8 mouse cellular contexts compared by ENCODE assay signal in genomic region chr15:81802001-81802890, GRCm38 (mm10). TPM values are rescaled to one million over a fixed set of nuclear protein-coding genes. Genes with fewer than 3 reads are reported as not detected.
A peak's percentile ranks its signal among the peaks of the same experiment; 100 is the strongest.
DNase-seq lines count a peak whose midpoint lies in the region; ATAC-seq and TF ChIP-seq lines count a peak whose summit lies in the region.

Tef (plus strand) TSS chr15:81802421.

- peak within 1 kb of the TSS; percentile 82 for H3K27ac ChIP-seq in forebrain, embryonic 12.5 days
- peak within 1 kb of the TSS; percentile 86 for H3K27ac ChIP-seq in heart, postnatal 0 days (ENCODE audit: low read depth)
- peak within 1 kb of the TSS; percentile 59 for H3K27ac ChIP-seq in liver, embryonic 16.5 days (ENCODE audit: low read length)
- H3K27ac ChIP-seq in neural tube, embryonic 13.5 days (replicated peaks) = peak within 1 kb of the TSS; percentile 64
- H3K27ac ChIP-seq in testis, adult 2 months (ENCODE audit: control insufficient read depth, insufficient read depth, low read depth, low read length) = peak within 1 kb of the TSS; percentile 72

- H3K4me3 ChIP-seq in E14TG2a.4 (replicated peaks; ENCODE audit: low read length) = peak within 1 kb of the TSS; percentile 66
- peak within 1 kb of the TSS; percentile 30 for H3K4me3 ChIP-seq in forebrain, embryonic 12.5 days (replicated peaks)
- peak within 1 kb of the TSS; percentile 38 for H3K4me3 ChIP-seq in heart, postnatal 0 days (ENCODE audit: low read depth, low read length)
- H3K4me3 ChIP-seq in liver, embryonic 16.5 days (ENCODE audit: low read depth, low read length) = peak within 1 kb of the TSS; percentile 52
- peak within 1 kb of the TSS; percentile 29 for H3K4me3 ChIP-seq in neural tube, embryonic 13.5 days
- H3K4me3 ChIP-seq in testis, adult 2 months (ENCODE audit: control insufficient read depth, low read depth, low read length) = peak within 1 kb of the TSS; percentile 63

- TF ChIP-seq POLR2A in testis, adult 2 months (IDR thresholded peaks at IDR 0.05; ENCODE audit: control insufficient read depth, low read depth, low read length) = peak; percentile 65; the same call in 1 of the 2 replicates

- H3K9me3 ChIP-seq in E14TG2a.4 (ENCODE audit: low read length) = no peaks in the 10 kb centered on the region
- no peaks in the 10 kb centered on the region for H3K9me3 ChIP-seq in forebrain, embryonic 12.5 days
- H3K9me3 ChIP-seq in heart, postnatal 0 days (replicated peaks; ENCODE audit: control insufficient read depth, low read length) = no peaks in the 10 kb centered on the region
- no peaks in the 10 kb centered on the region for H3K9me3 ChIP-seq in liver, embryonic 16.5 days (replicated peaks; ENCODE audit: control insufficient read depth, low read length)
- H3K9me3 ChIP-seq in neural tube, embryonic 13.5 days = no peaks in the 10 kb centered on the region

- TF ChIP-seq CTCF in E14TG2a.4 (conservative IDR thresholded peaks at IDR 0.05; ENCODE audit: low read length) = no peak
- TF ChIP-seq CTCF in heart, postnatal 0 days (IDR thresholded peaks at IDR 0.05; ENCODE audit: low read depth) = peak; percentile 51
- no peak for TF ChIP-seq CTCF in testis, adult 2 months (IDR thresholded peaks at IDR 0.05; ENCODE audit: control insufficient read depth, insufficient read depth, insufficient replicate concordance, low read depth, low read length)

- 26% methylated on average over 19 of the region's 19 CpGs for WGBS in forebrain, embryonic 12.5 days
- WGBS in heart, postnatal 0 days = 15% methylated on average over 17 of the region's 19 CpGs
- WGBS in liver, embryonic 16.5 days (ENCODE audit: insufficient replicate concordance) = 14% methylated on average over 18 of the region's 19 CpGs
- WGBS in neural tube, embryonic 13.5 days = 30% methylated on average over 19 of the region's 19 CpGs

- TF ChIP-seq EP300 in heart, postnatal 0 days (IDR thresholded peaks at IDR 0.05; ENCODE audit: low read depth) = peak; percentile 82

- peak within 1 kb of the TSS; percentile 56 for H3K4me2 ChIP-seq in forebrain, embryonic 12.5 days
- H3K4me2 ChIP-seq in heart, postnatal 0 days (ENCODE audit: low read depth, low read length) = peak within 1 kb of the TSS; percentile 61
- peak within 1 kb of the TSS; percentile 62 for H3K4me2 ChIP-seq in liver, embryonic 16.5 days (ENCODE audit: low read depth, low read length)
- peak within 1 kb of the TSS; percentile 57 for H3K4me2 ChIP-seq in neural tube, embryonic 13.5 days

- DNase-seq in c-Kit-positive CD71-positive TER-119-positive erythroid progenitor cells, embryonic 14.5 days (ENCODE audit: low spot score) = peak; percentile 90
- DNase-seq in heart, postnatal 0 days (ENCODE audit: low spot score) = peak; percentile 99
- peak; percentile 100 for DNase-seq in kidney, postnatal 4 days

- H3K9ac ChIP-seq in forebrain, embryonic 12.5 days = peak within 1 kb of the TSS; percentile 51
- H3K9ac ChIP-seq in heart, postnatal 0 days (replicated peaks; ENCODE audit: low read depth, low read length) = peak within 1 kb of the TSS; percentile 44; the same call in 1 of the 2 replicates
- peak within 1 kb of the TSS; percentile 47 for H3K9ac ChIP-seq in liver, embryonic 16.5 days (ENCODE audit: low read depth, low read length)
- peak within 1 kb of the TSS; percentile 61 for H3K9ac ChIP-seq in neural tube, embryonic 13.5 days

- peaks cover 50% of the 10 kb centered on the region for H3K27me3 ChIP-seq in E14TG2a.4 (ENCODE audit: insufficient read depth, low read length)
- H3K27me3 ChIP-seq in forebrain, embryonic 12.5 days = 0 out of 2 replicates have a peak, but pooled peaks cover 4% of the 10 kb centered on the region
- H3K27me3 ChIP-seq in heart, postnatal 0 days (ENCODE audit: control insufficient read depth, insufficient read depth, low read length) = no peaks in the 10 kb centered on the region
- H3K27me3 ChIP-seq in liver, embryonic 16.5 days (ENCODE audit: control insufficient read depth, insufficient read depth, low read depth, low read length) = no peaks in the 10 kb centered on the region
- H3K27me3 ChIP-seq in neural tube, embryonic 13.5 days = 0 out of 2 replicates have a peak, but pooled peaks cover 6% of the 10 kb centered on the region
- no peaks in the 10 kb centered on the region for H3K27me3 ChIP-seq in testis, adult 2 months (ENCODE audit: control insufficient read depth, insufficient read depth, low read length)

- H3K4me1 ChIP-seq in E14TG2a.4 (replicated peaks; ENCODE audit: low read depth, low read length) = peaks cover 14% of the 10 kb centered on the region
- H3K4me1 ChIP-seq in forebrain, embryonic 12.5 days = peaks cover 29% of the 10 kb centered on the region
- peaks cover 41% of the 10 kb centered on the region for H3K4me1 ChIP-seq in heart, postnatal 0 days (ENCODE audit: control insufficient read depth, insufficient read depth)
- H3K4me1 ChIP-seq in liver, embryonic 16.5 days (ENCODE audit: control insufficient read depth, low read depth, low read length) = peaks cover 34% of the 10 kb centered on the region
- H3K4me1 ChIP-seq in neural tube, embryonic 13.5 days (replicated peaks) = peaks cover 38% of the 10 kb centered on the region
- H3K4me1 ChIP-seq in testis, adult 2 months (ENCODE audit: control insufficient read depth, insufficient read depth, low read length) = peaks cover 2% of the 10 kb centered on the region

- H3K36me3 ChIP-seq in E14TG2a.4 (ENCODE audit: insufficient read depth, low read length) = no peaks in the 10 kb centered on the region
- H3K36me3 ChIP-seq in forebrain, embryonic 12.5 days (replicated peaks) = peaks cover 7% of the 10 kb centered on the region; the same call in 1 of the 2 replicates
- no peaks in the 10 kb centered on the region for H3K36me3 ChIP-seq in heart, postnatal 0 days (replicated peaks; ENCODE audit: control insufficient read depth, insufficient read depth, low read length)
- H3K36me3 ChIP-seq in liver, embryonic 16.5 days (ENCODE audit: control insufficient read depth, insufficient read depth) = no peaks in the 10 kb centered on the region
- no peaks in the 10 kb centered on the region for H3K36me3 ChIP-seq in neural tube, embryonic 13.5 days
- peaks cover 1% of the 10 kb centered on the region; the same call in 1 of the 2 replicates for H3K36me3 ChIP-seq in testis, adult 2 months (ENCODE audit: control insufficient read depth, insufficient read depth, low read length)

- ATAC-seq in forebrain, embryonic 12.5 days (ENCODE audit: low FRiP score) = peak; percentile 99
- ATAC-seq in heart, postnatal 0 days (ENCODE audit: insufficient read depth, low read depth) = peak; percentile 96
- peak; percentile 95 for ATAC-seq in liver, embryonic 16.5 days (ENCODE audit: low read depth)
- ATAC-seq in neural tube, embryonic 13.5 days (ENCODE audit: low read depth) = peak; percentile 96

RNA-seq across cellular contexts. Expression of gene Tef, which starts in this region (rescaled TPM):
- polyA plus RNA-seq in forebrain, embryonic 12.5 days (2016; fragmentation: Nextera tagmentation; extraction: Ambion mirVana) = 25.8 and 27.2 TPM in 2 replicates
- 41.5 and 58.7 TPM in 2 replicates for total RNA-seq in heart, postnatal 0 days (2014; rRNA removed; ENCODE audit: low replicate concordance)
- 27.8 and 30.3 TPM in 2 replicates for polyA plus RNA-seq in heart, postnatal 0 days (2015; fragmentation: Nextera tagmentation; extraction: Ambion mirVana)
- 6.3 and 9.2 TPM in 2 replicates for polyA plus RNA-seq in liver, embryonic 16.5 days (2015; fragmentation: Nextera tagmentation; extraction: Ambion mirVana)
- polyA plus RNA-seq in neural tube, embryonic 13.5 days (2015; fragmentation: Nextera tagmentation; extraction: Ambion mirVana) = 20.6 and 21.4 TPM in 2 replicates
- polyA plus RNA-seq in testis, adult 2 months (2012; rRNA removed) = 36.1 and 38.9 TPM in 2 replicates

Comparison
In these comparisons a context has a peak if more than half of its experiments do, and no peak if none do; other contexts are left out.
1. Peak in every context shown above with its lines: DNase-seq, ATAC-seq, H3K4me3 ChIP-seq and H3K27ac ChIP-seq.